Mouse (Mus musculus): ENCODE data around the gene Ppp2r5c. TPM values are rescaled to one million over a fixed set of nuclear protein-coding genes. Genes with fewer than 3 reads are reported as not detected.

The Ppp2r5c gene
- total RNA-seq, 4 experiments from 2014 or later, result 88.9 to 96.8 (median 93.6) TPM

GRCm38 (mm10) chr12:110555536-110556240 is 108.8 kb downstream of the Ppp2r5c start:
- no peak for DNase-seq (ENCODE audit: low spot score)

- peak; percentile 33 for DNase-seq (ENCODE audit: low spot score)
Measured at GRCm38 (mm10) chr12:110556861-110557628, 110.1 kb downstream of the Ppp2r5c start.

- DNase-seq (ENCODE audit: low spot score), result no peak
Measured at GRCm38 (mm10) chr12:110558175-110558574, 111.3 kb downstream of the Ppp2r5c start.

GRCm38 (mm10) chr12:110563383-110563782 is 116.5 kb downstream of the Ppp2r5c start:
- no peak for DNase-seq (ENCODE audit: low spot score)

GRCm38 (mm10) chr12:110564848-110565247 is 117.9 kb downstream of the Ppp2r5c start:
- DNase-seq (ENCODE audit: low spot score), result no peak

- no peak for DNase-seq (ENCODE audit: low spot score)
Measured at GRCm38 (mm10) chr12:110566366-110566765, 119.4 kb downstream of the Ppp2r5c start.

GRCm38 (mm10) chr12:110571050-110571449 is 124.1 kb downstream of the Ppp2r5c start:
- DNase-seq (ENCODE audit: low spot score), result no peak

GRCm38 (mm10) chr12:110572351-110572750 is 125.4 kb downstream of the Ppp2r5c start:
- DNase-seq (ENCODE audit: low spot score), result no peak

- DNase-seq (ENCODE audit: low spot score), result no peak
Measured at GRCm38 (mm10) chr12:110573635-110574034, 126.7 kb downstream of the Ppp2r5c start.

GRCm38 (mm10) chr12:110575926-110576325 is 129.0 kb downstream of the Ppp2r5c start:
- no peak for DNase-seq (ENCODE audit: low spot score)

GRCm38 (mm10) chr12:110578333-110578732 is 131.4 kb downstream of the Ppp2r5c start:
- DNase-seq (ENCODE audit: low spot score), result no peak

- DNase-seq (ENCODE audit: low spot score), result no peak
Measured at GRCm38 (mm10) chr12:110588622-110589021, 141.7 kb downstream of the Ppp2r5c start.

- no peak for DNase-seq (ENCODE audit: low spot score)
Measured at GRCm38 (mm10) chr12:110590804-110591259, 143.9 kb downstream of the Ppp2r5c start.

GRCm38 (mm10) chr12:110591260-110591883 is 144.5 kb downstream of the Ppp2r5c start:
- DNase-seq (ENCODE audit: low spot score), result peak; percentile 100

- DNase-seq (ENCODE audit: low spot score), result peak; percentile 60
Measured at GRCm38 (mm10) chr12:110598527-110598926, 151.6 kb downstream of the Ppp2r5c start.

- no peak for DNase-seq (ENCODE audit: low spot score)
Measured at GRCm38 (mm10) chr12:110599791-110600190, 152.9 kb downstream of the Ppp2r5c start.

- no peak for DNase-seq (ENCODE audit: low spot score)
Measured at GRCm38 (mm10) chr12:110600225-110600991, 153.5 kb downstream of the Ppp2r5c start.

GRCm38 (mm10) chr12:110601241-110602218 is 154.6 kb downstream of the Ppp2r5c start, which contains the start of gene Dync1h1:
Gene Dync1h1, plus strand, starts transcription at chr12:110601452.
- peak; percentile 92 for DNase-seq (ENCODE audit: low spot score)

- DNase-seq (ENCODE audit: low spot score), result no peak
Measured at GRCm38 (mm10) chr12:110606161-110606560, 159.2 kb downstream of the Ppp2r5c start.

GRCm38 (mm10) chr12:110606676-110607075 is 159.8 kb downstream of the Ppp2r5c start:
- DNase-seq (ENCODE audit: low spot score), result no peak

Measured in heart, adult 8-10 months (tissue).